Mouse (Mus musculus) heart, postnatal 0 days (tissue): ENCODE measurements around the gene Asb16.
"Not testable (repeated sequence)": the region's sequence is repeated elsewhere in the genome, so short reads cannot be mapped to it uniquely, and the experiment has no call there.

ENCODE experiments used
- CTCF ChIP-seq: IDR thresholded peaks from 2 replicates; pipeline ENCODE4 v1.5.1; 2016; ENCODE audit warnings: antibody characterized with exemption, control low read depth, low read depth
- EP300 ChIP-seq: IDR thresholded peaks from 2 replicates; pipeline ENCODE4 v1.6.1; 2016; ENCODE audit warnings: antibody characterized with exemption, low read depth

- TF ChIP-seq CTCF, EP300: not testable (repeated sequence)
These were observed 11.7 kb downstream of the Asb16 start for GRCm38 (mm10) chr11:102280267-102280666.
